Mouse (Mus musculus) telencephalon, adult 2 months (tissue): Measurements from ENCODE around the gene Aldh1l1.

Experiments
- DNase-seq: peaks from one replicate; pipeline ENCODE4 v3.0.0-alpha.2; 2011; ENCODE audit warnings: low read depth, low spot score

Gene Aldh1l1

DNA sequence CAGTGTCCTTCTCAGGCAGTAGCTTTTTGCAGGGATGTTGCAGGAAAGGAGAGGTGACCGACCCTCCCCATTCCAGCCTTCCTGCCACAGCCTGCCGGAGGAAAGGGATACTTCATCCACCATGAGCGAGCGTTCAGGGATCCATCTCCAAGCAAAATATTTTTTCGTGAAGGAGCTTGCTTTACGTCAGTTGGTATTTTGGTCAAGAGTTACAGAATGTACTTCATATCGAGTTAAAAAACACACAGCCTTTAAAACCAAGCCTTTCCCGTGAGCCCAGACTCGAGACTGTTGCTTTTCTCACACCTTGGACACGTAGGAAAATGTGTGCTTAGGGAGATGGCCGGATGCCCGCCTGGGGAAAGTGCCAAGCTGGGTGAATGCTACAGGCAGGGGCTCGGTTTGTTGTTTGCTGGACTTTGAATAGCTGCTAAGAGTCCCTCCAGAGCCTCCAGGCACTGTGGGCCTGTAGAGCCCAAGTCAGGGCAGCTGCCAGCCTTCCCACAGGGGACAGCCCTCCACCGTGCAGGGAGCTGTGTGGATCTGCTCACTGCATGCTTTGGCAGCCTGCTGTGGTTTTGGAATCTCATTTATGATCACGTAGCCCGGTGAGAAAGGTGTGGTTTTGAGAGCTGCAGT is 20.6 kb downstream of the Aldh1l1 start:
- DNase-seq, result peak; percentile 76

DNA sequence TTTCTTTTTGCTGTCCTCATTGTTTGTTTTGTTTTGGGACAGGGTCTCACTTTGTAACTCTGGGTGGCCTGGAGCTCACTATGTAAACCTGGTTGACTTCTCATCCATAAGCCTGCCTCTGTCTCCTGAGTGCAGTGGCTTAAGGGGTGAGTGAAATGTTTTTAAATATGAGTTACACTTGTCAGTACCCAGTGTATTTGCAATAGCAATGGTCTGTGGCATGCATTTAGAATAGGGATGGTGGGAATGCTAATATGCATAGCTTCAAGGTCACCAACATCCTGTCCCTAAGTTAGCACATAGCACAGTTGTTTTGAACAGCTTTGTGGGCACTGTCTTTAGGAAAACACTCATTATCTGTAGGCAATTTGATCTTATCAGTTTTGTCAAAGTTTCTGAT is 21.2 kb downstream of the Aldh1l1 start:
- no peak for DNase-seq

DNA sequence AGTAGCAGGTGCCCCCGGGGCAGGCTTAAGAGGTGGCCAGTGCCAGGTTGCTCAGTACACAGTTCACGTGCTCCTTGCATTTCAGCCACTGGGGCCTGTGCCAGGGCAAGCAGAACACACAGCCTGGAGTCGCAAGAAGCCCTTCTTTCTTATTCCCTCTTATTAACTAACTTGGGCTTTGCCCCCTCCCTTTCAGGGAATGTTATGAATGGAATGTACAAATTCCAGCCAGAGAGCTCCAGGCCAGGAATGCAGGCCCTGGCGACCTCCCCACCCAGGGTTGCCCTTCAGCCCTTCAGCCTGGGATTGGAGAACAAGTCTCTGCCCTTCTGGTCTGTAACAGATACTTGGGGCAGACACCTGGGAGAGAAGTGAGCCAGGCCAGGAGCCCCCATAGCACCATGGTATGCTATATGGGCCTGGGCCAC is 22.0 kb downstream of the Aldh1l1 start:
- no peak for DNase-seq

DNA sequence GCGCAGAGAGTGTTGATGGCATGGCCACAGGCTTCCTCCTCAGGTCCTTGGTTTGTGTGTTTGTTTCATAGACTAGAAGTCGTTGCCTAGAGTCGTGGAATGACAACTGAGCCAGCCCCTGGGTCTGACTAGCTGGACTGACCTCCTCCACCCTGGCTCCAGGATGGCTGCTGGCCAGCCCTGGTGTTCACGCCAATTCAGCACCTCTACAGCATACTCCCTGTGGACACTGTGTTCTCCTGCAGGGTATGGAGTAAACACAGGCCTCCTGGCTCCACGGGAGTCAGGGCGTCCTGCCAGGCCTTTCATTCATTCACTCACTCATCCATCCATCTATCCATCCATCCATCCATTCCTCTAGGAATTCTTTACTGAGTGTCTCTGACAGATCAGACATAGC is 22.9 kb downstream of the Aldh1l1 start:
- DNase-seq, result no peak

DNA sequence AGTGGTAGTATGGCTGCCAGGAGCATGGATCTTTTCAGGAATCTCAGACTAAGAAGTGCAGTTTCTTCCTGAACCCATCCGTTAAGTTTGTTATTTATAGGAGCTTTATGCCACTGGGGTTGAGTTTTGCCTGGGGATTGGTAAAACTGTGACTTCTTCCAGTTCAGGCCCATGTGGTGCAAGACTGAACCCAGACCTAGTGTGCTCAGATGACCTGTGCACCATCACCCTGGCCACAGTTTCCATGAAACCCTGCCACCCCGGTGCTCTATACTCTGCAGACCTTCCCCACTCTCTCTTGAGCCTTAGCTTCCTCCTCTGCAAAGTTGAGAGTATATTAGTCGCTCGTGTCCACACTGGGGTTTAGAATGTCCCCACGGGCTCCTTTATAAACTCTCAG is 26.2 kb downstream of the Aldh1l1 start:
- DNase-seq, result no peak

DNA sequence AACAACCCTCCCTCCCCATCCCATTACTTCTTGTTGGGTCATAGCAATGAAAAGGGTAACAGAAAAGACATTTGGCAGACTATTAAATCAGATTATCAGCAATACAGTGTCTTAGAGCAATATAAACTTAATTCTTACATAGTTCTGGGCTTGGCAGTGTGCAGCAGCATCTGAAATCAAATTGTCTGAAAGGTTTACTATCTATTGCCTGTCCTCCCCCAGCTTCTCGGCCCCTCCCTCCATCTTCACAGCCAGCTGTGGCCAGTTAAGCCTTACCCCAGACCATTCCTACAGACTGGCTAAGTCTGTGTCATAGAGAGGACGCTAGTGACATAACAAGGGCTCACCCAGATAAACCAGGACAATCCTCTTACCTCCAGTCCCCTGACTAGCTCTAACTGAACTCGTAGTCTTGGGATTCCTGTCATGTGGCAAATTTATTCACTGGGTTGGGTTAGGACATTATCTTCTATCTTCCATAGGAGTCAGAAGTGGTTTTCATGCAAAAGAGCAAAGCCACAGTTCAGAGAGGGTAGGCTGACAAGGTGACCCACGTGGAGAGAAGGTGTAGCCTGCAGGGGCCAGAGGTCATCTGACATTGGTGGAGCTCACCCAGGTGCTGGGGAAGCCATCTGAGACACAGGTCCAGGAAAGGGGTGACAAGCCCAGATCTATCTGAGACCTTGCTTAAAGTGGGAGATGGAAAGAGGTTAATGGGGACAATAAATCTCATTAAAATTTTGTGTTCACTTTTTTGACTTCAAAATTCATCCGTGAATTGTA is 27.0 kb downstream of the Aldh1l1 start:
- no peak for DNase-seq

DNA sequence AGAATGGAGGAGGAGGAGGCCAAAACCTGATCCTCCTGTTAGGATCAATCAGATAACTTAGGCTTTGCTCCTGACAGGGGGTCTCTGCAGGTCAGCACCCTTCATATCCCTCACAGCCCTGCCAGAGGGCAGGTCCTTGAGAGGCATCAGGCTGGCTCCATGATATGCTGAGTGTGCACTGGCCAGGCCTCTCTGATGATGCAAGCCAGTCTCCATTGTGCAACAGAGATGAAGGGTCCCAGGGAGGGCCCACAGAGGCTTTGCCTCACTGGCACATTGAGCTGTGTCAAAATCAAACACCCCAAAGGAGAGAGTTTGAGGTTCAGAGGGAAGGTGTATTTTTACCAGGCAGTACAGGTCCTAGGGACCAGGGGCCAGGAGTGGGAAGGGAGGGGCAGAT is 28.1 kb downstream of the Aldh1l1 start:
- DNase-seq, result no peak

DNA sequence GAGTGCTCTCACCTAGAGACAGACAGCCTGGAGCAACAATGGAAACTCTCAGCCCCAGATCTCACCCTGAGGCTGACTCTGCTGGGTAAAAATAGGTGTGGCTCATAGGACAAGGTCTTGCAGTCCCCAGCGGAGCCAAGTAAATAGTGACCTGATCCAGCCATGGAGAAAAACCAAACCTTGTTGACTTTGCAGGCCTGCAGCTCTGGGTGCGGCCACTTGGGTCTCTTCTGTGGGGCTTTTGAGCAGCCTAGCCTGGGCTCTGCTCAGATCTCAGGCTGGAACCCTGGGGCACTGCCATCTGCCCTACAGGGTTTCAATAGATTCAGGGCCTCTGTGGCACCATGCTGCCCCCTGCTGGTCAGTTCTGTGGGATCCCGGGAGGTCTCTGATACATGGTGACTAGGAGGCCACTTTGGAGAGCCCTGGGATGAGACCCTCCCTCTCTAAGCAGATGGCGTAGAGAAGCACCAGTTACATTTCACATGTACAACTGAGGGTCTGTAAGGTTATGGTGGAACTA is 28.7 kb downstream of the Aldh1l1 start:
- DNase-seq, result no peak

DNA sequence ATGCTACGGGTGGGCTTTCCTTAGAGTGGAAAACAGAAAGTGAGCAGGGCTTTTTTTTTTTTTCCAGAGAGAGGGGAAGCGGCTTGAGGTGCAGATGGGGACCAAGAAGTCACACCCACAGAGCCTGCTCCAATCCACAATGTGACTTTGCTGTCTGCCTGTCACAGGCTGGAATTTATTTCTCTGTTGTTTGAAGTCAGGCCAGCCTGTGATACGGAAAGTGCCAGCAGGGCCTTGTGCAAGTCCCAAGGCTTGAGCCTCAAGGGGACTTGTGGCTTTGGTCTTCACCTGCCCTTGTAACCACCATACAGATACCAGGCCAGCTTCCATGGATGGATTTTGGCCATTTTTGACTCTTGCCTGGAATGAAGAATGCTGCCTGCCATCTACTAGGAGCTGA is 32.7 kb downstream of the Aldh1l1 start:
- no peak for DNase-seq

DNA sequence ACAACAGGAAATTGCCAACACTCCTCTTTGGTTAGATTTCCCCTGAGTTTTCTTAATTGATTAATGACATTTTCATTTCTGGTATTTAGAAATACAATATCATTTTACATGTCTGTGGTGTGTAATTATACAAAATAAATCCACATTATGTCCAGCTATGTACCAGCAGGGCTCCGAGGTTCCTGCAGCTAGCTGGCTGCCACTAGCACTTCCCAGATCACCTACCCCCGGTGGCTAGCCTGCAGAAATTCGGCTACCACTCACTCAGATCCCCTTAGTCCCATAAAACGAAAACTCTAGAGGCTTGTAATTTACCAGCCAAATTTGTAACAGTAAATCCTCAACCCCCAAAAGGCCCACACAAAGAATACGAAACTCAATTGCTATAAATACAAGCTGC is 33.1 kb downstream of the Aldh1l1 start:
- no peak for DNase-seq

DNA sequence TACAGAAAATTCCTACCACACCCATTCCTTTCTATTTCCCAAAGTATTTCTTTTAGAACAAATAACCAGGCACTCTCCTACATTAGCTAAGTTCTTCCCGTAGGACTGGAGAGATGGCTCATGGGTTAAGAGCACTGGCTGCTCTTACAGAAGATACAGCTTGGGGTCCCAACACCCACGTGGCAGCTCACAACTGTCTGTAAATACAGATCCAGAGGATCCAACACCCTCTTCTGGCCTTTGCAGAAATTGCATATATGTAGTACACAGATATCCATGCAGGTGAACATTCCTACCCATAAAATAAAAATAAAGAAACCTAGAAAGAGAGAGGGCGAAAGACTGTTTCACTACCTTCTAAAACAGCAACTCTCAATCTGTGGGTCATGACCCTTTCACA is 40.2 kb downstream of the Aldh1l1 start:
- DNase-seq, result no peak

DNA sequence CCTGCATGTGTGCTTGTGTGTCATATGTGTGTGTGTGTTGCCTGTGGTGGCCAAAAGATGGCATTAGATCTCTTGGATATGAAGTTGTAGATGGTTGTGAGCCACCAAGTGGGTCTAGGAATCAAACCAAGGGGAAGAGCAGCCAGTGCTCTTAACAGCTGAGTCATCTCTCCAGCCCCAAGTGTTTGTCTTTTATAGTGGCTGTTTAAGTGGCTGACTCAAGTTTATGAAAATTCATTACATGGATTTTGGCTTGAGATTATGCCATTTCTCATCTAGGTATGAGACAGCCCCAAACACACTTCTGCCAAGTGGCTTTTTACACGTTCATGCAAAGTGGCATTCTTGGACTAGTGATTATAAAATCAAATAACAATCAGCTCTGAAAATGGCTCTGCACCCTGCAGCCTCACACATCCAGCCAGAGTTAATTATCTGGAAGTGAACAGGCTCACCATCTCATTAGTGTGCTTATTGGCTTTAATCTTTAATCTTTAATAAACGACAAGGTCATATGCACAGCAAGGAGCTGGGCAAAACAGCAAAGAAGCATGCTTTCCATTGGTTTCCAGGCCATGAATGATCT is 43.3 kb downstream of the Aldh1l1 start:
- peak; percentile 29 for DNase-seq

DNA sequence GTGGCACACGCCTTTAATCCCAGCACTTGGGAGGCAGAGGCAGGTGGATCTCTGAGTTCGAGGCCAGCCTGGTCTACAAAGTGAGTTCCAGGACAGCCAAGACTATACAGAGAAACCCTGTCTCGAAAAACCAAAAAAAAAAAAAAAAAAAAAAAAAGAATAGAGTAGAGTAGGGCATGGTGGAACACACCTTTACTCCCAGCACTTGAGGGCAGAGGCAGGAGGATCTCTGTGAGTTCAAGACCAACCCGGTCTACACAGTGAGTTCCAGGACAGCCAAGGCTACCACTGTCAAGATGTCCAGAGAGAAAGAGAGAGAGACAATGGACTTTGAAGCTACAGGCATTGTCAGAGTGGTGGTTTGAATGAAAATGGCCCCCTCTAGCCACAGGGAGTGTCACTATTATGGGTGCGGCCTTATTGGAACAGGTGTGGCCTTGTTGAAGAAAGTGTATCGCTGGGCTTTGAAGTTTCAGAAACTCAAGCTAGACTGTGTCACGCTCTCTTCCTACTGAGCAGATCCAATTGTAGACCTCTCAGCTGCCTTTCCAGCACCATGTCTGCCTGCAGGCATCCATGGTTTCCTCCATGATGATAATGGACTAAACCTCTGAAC is 46.5 kb downstream of the Aldh1l1 start:
- DNase-seq, result no peak

DNA sequence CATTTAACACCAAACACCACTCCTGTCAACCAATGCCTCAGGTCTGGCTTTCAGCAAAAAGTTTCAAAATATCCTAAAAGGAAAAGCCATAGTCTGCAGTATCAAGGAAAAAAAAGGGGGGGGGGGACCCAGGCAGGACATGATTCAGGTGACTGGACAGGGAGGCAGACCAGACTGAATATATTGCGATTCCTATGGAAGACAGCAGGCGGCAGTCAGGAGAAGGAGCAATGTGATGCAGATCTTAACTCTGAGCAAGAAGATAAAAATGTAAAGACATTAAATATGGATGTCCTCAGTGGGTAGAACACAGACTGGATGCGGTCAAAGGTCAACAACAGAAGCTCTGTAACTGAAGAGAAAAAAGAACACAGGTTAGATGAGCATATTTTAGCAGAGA is 47.3 kb downstream of the Aldh1l1 start:
- no peak for DNase-seq

DNA sequence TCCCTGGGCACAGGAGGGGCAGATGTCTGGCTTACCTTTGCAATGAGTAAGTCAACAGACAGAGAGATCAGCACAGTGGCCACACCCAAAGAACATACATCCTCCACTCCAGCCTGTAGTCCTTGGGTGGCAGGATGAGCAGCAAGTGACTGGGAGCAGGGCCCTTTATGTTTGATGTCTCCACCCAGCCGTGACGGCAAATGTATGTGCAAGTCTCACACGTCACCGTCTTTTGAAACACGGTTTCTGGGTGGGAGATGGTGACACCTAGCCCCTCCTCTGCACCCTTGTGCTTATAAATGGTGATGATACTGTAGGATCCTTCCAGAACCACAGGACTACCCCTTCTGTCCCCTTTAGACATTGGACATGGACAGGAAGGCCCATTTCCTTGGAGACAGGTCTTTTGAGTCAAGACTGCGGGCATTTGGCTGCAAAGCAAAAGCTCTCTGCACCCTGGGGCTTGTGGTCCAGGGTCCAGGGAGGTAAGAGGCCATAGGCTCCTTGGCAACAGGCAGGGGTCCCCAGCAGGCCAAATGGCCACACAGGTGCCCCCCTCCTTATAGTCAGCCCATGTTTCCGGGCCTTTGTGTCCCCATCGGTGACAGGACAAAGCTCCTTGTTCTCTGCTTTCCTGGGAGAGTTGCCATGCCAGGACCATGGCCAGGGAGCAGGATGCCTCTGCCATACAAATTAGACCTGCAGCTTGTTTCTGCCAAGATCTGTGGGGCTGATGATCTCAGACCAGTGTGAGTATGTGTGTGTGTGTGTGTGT is 48.7 kb downstream of the Aldh1l1 start:
- DNase-seq, result peak; percentile 45

DNA sequence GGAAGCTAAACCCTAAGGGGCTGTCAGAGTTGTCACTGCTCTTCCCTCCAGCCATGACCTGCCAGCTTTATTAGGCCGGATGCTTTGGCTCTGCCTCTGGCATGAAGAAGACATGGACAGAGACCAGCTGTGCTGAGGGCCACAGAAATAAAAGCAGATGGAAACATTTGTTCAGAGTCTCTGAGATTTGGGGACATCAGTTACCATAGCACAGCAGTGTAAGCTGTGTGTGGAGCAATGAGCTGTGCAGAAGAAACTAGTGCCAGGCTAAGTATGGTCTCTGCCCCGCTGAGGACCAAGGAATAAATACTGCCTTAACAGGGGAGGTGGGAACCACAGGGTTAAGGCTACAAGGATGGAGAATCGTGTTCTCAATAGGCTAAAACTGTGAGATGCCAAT is 50.6 kb downstream of the Aldh1l1 start:
- no peak for DNase-seq

DNA sequence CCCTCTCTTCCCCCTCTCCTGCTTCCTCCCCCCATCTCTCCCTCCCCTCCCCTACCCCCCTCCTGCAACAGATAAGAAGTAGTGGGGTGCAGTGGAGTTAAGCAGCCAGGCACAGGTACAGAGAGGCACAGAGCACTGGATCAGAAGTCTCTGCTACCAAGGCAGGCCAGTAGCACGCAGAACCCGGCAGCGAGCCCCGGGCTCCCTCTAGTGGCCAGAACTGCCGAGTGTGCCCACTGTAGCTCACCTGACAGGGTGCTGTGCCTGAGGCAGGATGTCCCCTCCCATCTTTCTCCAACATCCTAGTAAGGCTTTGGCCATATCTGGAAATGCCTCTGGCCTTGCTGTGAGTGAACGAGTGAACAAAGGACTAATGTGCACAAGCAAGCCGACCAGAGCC is 51.7 kb downstream of the Aldh1l1 start:
- no peak for DNase-seq

DNA sequence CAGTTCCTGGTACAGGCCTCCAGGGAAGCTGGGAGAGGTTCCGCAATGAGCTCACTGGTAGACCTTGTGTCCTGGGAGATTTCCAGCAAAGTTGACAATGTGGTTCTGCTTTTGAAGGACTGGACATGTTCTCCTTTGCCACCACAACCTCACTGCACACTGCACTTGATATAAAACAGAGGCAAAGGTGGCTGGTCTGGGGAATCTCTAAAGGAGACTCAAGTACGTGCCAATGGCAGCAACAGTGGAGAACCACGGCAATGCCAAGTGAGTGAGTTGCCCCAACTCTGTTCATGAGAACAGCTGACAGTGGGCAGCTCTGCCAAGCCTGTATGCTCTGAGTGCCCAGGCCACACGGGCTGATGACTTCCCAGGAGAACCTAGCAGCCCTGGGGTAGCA is 53.0 kb downstream of the Aldh1l1 start:
- DNase-seq, result no peak

DNA sequence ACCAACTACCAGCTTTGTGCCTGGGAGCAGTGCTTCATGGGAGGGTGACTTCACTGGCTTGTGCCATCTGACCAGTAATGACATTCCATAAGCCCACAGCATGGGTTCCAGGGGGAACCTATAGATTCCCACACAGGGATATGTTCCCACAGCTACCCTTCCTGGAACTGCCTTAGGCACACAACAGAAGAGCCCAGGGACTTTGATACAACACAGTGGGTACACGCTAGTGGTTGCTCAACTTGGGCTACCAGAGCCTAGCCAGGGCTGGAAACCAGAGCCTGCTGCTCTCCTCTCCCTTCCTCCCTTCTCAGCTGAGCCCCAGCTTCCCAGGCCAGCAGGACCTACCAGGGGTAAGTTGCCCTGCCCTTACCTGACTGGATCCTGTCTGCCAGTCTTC is 54.3 kb downstream of the Aldh1l1 start:
- DNase-seq, result no peak

DNA sequence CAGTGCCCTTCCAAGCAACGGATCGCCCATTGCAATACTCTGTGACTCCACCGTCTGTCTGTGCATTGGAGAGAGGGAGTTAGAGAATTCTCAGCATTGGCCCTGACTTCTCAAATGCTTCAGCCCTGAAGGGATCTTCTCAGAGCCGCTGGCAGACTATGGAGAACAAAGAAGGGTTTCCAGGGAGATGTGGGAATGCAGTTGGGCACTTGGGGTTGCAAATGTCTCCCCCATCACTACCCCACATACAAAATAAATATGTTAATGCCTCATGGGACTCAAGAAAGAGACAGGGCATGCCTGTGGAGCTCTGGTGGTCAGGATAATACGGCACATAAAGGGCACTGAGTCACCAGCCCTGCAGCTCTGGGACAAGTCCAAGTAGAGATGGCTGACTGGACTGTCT is 55.1 kb downstream of the Aldh1l1 start:
- DNase-seq, result no peak

DNA sequence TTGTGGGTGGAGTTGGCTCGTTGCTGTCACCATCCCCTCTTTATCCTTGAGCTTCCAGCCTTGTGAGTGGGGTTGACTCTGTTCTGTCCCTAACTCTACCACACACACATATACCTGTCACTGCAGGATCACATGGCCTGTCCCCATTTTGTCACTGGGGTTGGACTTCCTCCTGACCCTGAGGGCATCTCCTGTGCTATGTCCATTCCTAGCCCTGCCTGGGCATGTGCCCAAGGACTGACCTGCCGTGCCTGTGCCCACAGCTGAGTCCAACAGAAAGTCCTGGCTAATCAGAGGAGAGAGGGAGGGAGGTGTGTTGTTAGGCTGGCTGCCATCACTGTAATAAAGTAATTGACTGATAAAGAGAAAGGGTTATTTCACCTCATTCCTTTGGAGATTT is 58.2 kb downstream of the Aldh1l1 start:
- DNase-seq, result no peak

DNA sequence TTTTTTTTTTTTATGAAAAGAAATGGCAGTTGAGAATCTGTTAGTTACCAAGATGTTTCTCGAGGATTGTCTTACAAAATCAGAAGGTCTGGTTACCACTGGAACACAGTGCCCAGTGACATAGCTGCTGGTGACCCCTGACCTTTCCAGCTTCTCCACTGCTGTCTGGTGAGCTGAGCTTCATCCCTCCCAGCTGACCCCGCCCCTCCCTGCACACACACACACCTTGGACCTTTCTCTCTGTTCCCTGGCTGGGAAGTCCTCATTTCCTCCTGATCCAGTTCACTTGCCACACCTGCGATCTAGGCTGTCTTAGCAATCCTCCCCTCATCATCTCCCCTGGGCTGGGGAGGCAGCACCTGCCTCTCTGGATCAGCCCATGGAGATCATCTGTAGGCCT is 60.0 kb downstream of the Aldh1l1 start:
- DNase-seq, result no peak
